Mouse (Mus musculus): ENCODE measurements around the gene Crkl. TPM values are rescaled to one million over a fixed set of nuclear protein-coding genes. Genes with fewer than 3 reads are reported as not detected.
"Not testable (repeated sequence)": the region's sequence is repeated elsewhere in the genome, so short reads cannot be mapped to it uniquely, and the experiment has no call there.

The Crkl gene
- polyA plus RNA-seq, 1 experiment from 2014 or later: 52.2 TPM

DNA sequence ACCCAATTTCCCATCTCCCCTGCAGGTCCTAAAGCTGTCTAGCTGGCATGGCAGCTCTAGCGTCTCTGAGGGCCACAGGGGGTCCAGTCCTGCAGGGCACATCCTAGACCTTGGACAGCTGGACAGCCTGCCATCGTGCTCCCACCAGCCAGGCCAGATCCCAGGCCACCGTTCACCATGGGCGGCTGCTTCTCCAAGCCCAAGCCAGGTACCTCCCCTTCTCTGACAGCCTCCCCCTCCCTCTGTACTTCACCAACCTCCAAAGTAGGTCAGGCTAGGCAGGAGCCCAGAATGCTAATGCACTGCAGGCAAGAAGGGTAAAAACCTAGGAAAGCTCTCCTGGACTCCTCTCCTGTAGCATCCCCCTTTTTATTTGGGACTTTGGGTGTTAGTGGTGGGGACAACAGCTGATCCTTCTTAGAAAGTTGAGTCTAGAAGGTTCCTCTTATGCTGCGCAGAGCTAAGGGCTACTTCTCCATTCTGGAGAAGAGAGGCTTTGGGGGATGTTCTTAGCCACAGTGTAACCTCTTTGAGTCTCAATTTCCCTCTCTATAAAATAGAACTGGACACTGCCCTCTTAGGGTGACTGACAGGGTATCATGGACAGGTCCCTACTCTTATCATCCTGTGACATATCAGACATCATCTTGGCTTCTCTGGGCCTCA lies 40.2 kb downstream of the Crkl start:
- Histone ChIP-seq H3K4me3 (ENCODE audit: low read length) (no peak overlapping the region), H3K9me3 (replicated peaks; ENCODE audit: control insufficient read depth, low read length) (no peaks in the 10 kb centered on the region), H3K9ac (ENCODE audit: low read length) (no peak overlapping the region), H3K4me2 (ENCODE audit: low read depth, low read length) (no peak overlapping the region), H3K27ac (ENCODE audit: low read length) (no peak overlapping the region), H3K27me3 (ENCODE audit: control insufficient read depth, insufficient read depth, low read length) (peaks cover 8% of the 10 kb centered on the region; the same call in 1 of the 2 replicates), H3K36me3 (ENCODE audit: control insufficient read depth, insufficient read depth) (no peaks in the 10 kb centered on the region), H3K4me1 (ENCODE audit: control insufficient read depth, insufficient read depth, low read length) (peaks cover 16% of the 10 kb centered on the region)
- ATAC-seq (replicated peaks; ENCODE audit: extremely low read depth, insufficient read depth, low FRiP score): no peak
- 67% methylated on average over 5 of the region's 5 CpGs for WGBS

DNA sequence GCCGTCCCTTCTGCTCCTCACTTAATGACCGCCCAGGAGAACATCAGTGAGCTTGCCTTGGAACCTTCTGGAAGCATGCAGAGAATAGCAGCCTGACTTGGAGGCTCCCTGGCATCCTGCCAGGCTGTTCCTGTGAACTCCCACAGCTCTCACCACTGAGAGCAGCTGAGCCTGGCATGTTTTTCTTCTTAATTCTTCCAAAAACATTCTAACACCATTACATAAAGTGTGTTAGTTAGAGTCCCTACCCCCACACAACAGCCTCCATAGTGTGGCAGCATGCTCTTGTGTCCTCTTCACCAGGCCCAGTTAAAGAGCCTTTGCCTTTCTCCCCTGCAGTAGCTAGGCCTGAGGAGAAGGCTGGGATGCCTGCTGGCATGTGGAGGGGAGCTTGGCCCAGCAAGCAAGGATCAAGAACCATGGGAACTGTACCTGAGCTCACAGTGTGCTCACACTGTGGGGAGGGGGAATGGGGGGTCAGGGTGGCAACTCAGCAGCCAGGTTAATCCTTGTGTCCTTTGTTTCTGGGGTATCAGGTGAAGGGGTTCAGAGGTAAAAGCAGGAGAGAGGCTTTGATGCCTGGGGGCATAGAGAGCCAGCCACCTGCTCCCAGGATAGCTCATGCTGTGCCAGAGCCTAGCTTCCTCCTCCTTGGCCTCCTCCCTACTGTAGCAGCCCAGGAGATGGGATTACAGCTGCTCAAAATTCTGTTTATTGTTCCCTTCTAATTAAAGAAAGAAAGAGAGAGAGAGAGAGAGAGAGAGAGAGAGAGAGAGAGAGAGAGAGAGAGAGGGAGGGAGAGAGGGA lies 44.9 kb downstream of the Crkl start:
- no peak overlapping the region for H3K4me3 ChIP-seq (ENCODE audit: low read length)
- peak overlapping the region; percentile 33; the same call in 1 of the 2 replicates for H3K9ac ChIP-seq (ENCODE audit: low read length)
- no peak overlapping the region; the same call in 1 of the 2 replicates for H3K27ac ChIP-seq (ENCODE audit: low read length)
- no peaks in the 10 kb centered on the region for H3K9me3 ChIP-seq (replicated peaks; ENCODE audit: control insufficient read depth, low read length)
- 37% methylated on average over 2 of the region's 2 CpGs for WGBS
- H3K4me2 ChIP-seq (ENCODE audit: low read depth, low read length): no peak overlapping the region
- no peak for ATAC-seq (replicated peaks; ENCODE audit: extremely low read depth, insufficient read depth, low FRiP score)
- no peaks in the 10 kb centered on the region for H3K27me3 ChIP-seq (ENCODE audit: control insufficient read depth, insufficient read depth, low read length)
- H3K36me3 ChIP-seq (ENCODE audit: control insufficient read depth, insufficient read depth): no peaks in the 10 kb centered on the region
- H3K4me1 ChIP-seq (ENCODE audit: control insufficient read depth, insufficient read depth, low read length): peaks cover 7% of the 10 kb centered on the region; the same call in 1 of the 2 replicates

DNA sequence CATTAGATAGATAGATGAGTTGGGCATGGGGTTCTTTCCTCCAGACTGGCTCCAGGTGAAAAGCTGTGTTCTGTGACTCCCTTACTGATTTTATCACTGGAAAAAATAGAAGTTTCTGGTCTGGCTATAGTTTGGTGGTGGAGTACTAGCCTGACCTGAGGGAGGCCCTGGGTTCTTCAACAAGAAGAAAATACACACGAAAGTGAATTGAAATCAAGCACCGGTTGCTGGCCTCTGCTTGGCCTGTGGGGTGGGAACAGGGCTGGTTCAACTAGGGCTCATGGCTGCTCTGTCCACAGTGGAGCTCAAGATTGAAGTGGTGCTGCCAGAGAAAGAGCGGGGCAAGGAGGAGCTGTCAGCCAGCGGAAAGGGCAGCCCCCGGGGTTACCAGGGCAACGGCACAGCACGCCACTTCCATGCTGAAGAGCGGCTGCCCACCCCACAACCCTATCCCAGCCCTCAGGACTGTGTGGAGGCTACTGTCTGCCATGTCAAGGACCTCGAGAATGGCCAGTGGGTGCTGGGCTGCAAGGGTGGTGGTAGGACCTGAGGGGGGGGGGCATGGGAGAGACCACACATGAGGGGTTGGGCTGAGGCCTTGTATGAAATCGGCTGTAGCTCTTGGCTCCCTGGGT lies 47.6 kb downstream of the Crkl start:
- no peak for ATAC-seq (replicated peaks; ENCODE audit: extremely low read depth, insufficient read depth, low FRiP score)
- no peaks in the 10 kb centered on the region for H3K27me3 ChIP-seq (ENCODE audit: control insufficient read depth, insufficient read depth, low read length)

DNA sequence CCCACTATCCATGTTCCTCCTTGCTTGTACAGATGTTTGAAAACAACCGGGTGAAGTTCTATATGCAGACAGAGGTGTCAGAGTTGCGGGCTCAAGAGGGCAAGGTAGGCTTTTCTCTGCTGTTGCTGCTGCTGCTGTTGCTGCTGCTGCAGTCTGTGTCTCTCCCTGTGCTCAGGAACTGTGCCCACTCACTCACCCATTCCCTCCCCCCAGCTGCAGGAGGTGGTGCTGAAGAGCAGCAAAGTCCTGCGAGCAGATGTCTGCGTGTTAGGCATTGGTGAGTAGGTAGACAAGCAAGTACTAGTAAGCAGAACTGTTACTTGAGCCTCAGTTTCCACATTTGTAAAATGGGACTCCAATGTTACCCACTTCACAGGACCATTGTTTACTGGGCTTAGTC lies 50.9 kb downstream of the Crkl start:
- H3K4me1 ChIP-seq (ENCODE audit: control insufficient read depth, insufficient read depth, low read length): no peaks in the 10 kb centered on the region
- 54% methylated on average over 4 of the region's 4 CpGs for WGBS
- H3K4me2 ChIP-seq (ENCODE audit: low read depth, low read length): no peak overlapping the region
- H3K27ac ChIP-seq (ENCODE audit: low read length): no peak overlapping the region
- ATAC-seq (replicated peaks; ENCODE audit: extremely low read depth, insufficient read depth, low FRiP score): no peak
- no peaks in the 10 kb centered on the region for H3K9me3 ChIP-seq (replicated peaks; ENCODE audit: control insufficient read depth, low read length)
- H3K27me3 ChIP-seq (ENCODE audit: control insufficient read depth, insufficient read depth, low read length): 0 out of 2 replicates have a peak, but pooled peaks cover 3% of the 10 kb centered on the region
- H3K9ac ChIP-seq (ENCODE audit: low read length): no peak overlapping the region
- H3K4me3 ChIP-seq (ENCODE audit: low read length): no peak overlapping the region
- no peaks in the 10 kb centered on the region for H3K36me3 ChIP-seq (ENCODE audit: control insufficient read depth, insufficient read depth)

More for the DNA sequence above, 47.6 kb downstream of the Crkl start:
- Histone ChIP-seq H3K9ac (ENCODE audit: low read length) (no peak overlapping the region), H3K27ac (ENCODE audit: low read length) (no peak overlapping the region), H3K36me3 (ENCODE audit: control insufficient read depth, insufficient read depth) (no peaks in the 10 kb centered on the region), H3K4me2 (ENCODE audit: low read depth, low read length) (no peak overlapping the region), H3K4me3 (ENCODE audit: low read length) (no peak overlapping the region), H3K4me1 (ENCODE audit: control insufficient read depth, insufficient read depth, low read length) (peaks cover 7% of the 10 kb centered on the region; the same call in 1 of the 2 replicates), H3K9me3 (replicated peaks; ENCODE audit: control insufficient read depth, low read length) (no peaks in the 10 kb centered on the region)
- WGBS: 29% methylated on average over 10 of the region's 10 CpGs

DNA sequence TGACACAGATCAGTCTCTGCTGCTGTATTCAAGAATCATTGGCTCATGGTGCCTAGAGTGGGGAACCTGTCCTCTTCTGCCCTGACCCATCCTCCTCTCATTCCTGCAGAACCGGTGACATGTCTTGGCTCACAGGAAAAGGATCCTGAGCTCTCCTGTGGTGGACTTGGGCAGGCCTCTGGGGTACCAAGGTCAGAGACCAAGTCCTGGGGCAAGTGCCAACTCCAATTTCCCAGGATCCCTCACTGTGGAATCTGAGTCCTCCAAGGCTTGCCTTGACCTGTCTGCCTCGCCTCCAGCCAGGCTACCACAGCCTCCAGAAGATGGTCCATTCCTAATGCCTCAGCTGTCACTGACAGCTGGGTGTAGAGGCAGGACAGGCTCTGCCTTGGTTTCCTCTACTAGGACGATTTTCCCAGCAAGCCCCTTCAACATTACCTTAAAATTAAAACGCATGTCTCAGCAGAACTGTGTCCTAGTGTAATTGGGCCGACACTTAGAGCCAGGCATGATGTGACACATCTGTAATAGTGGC lies 55.3 kb downstream of the Crkl start:
- no peak for ATAC-seq (replicated peaks; ENCODE audit: extremely low read depth, insufficient read depth, low FRiP score)
- 76% methylated on average over 5 of the region's 5 CpGs for WGBS
- 0 out of 2 replicates have a peak, but pooled peaks cover 3% of the 10 kb centered on the region for H3K27me3 ChIP-seq (ENCODE audit: control insufficient read depth, insufficient read depth, low read length)
- no peaks in the 10 kb centered on the region for H3K9me3 ChIP-seq (replicated peaks; ENCODE audit: control insufficient read depth, low read length)
- no peak overlapping the region for H3K9ac ChIP-seq (ENCODE audit: low read length)
- no peak overlapping the region for H3K27ac ChIP-seq (ENCODE audit: low read length)
- no peak overlapping the region for H3K4me3 ChIP-seq (ENCODE audit: low read length)
- H3K4me1 ChIP-seq (ENCODE audit: control insufficient read depth, insufficient read depth, low read length): peaks cover 12% of the 10 kb centered on the region
- H3K4me2 ChIP-seq (ENCODE audit: low read depth, low read length): no peak overlapping the region
- peaks cover 2% of the 10 kb centered on the region; the same call in 1 of the 2 replicates for H3K36me3 ChIP-seq (ENCODE audit: control insufficient read depth, insufficient read depth)

DNA sequence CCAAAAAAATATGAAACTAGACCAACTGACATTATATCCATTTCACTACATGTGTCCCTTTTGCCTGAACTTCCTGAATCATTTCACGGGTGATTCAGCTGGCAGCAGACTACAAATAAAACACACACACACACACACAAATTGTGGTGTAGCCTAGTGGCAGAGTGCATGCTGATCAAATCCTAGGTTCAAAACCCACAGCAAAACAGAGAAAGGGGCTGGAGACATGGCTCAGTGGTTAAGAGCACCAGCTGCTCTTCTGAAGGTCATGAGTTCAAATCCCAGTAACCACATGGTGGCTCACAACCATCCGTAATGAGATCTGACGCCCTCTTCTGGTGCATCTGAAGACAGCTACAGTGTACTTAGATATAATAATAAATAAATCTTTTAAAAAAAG lies 56.2 kb downstream of the Crkl start:
- WGBS: 25% methylated on average over 3 of the region's 3 CpGs
- Histone ChIP-seq H3K9ac (ENCODE audit: low read length) (peak overlapping the region; percentile 92), H3K27ac (ENCODE audit: low read length) (peak overlapping the region; percentile 97), H3K4me3 (ENCODE audit: low read length) (peak overlapping the region; percentile 86), H3K4me1 (ENCODE audit: control insufficient read depth, insufficient read depth, low read length) (peaks cover 12% of the 10 kb centered on the region), H3K4me2 (ENCODE audit: low read depth, low read length) (peak overlapping the region; percentile 85)
- not testable (repeated sequence) for H3K27me3 ChIP-seq (ENCODE audit: control insufficient read depth, insufficient read depth, low read length); H3K9me3 ChIP-seq (replicated peaks; ENCODE audit: control insufficient read depth, low read length); H3K36me3 ChIP-seq (ENCODE audit: control insufficient read depth, insufficient read depth); ATAC-seq (replicated peaks; ENCODE audit: extremely low read depth, insufficient read depth, low FRiP score)

DNA sequence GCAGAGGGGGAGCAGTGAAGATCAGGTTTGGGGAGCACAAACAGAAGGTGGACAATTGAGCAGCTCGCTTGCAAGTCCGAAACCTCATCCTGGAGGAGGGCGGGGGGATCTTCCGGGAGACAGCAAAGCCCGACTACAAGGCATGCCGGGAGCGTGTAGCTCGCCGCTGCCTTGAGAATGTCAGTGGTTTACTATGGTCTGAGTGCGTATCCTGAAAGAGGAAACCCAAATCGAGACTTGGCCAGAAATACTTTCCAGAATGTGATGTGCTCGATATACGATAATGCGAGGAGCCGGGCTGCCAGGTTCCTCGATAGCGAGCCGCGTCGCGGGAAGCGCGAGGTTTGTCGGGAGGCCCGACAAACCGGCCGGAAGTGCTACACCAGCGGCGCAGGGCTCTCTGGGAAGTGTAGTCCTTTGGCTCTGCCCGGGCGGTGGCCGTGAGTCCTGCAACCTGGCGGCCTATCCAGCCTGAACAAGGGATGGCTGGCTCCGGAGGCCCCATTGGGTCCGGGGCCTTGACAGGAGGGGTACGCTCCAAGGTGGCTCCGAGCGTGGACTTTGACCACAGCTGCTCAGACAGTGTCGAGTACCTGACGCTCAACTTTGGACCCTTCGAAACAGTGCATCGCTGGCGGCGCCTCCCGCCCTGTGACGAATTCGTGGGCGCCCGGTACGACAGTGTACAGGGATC lies 56.9 kb downstream of the Crkl start, which contains the start of gene Lztr1:
Lztr1 (plus strand) TSS at position 143 of the 694 bp plus-strand sequence.
- Histone ChIP-seq H3K9ac (ENCODE audit: low read length) (peak within 1 kb of the TSS; percentile 92), H3K4me1 (ENCODE audit: control insufficient read depth, insufficient read depth, low read length) (peaks cover 12% of the 10 kb centered on the region), H3K27ac (ENCODE audit: low read length) (peak within 1 kb of the TSS; percentile 97), H3K4me2 (ENCODE audit: low read depth, low read length) (peak within 1 kb of the TSS; percentile 85), H3K9me3 (replicated peaks; ENCODE audit: control insufficient read depth, low read length) (no peaks in the 10 kb centered on the region), H3K4me3 (ENCODE audit: low read length) (peak within 1 kb of the TSS; percentile 86), H3K27me3 (ENCODE audit: control insufficient read depth, insufficient read depth, low read length) (0 out of 2 replicates have a peak, but pooled peaks cover 3% of the 10 kb centered on the region), H3K36me3 (ENCODE audit: control insufficient read depth, insufficient read depth) (peaks cover 13% of the 10 kb centered on the region)
- 0% methylated on average over 50 of the region's 50 CpGs for WGBS
- peak; percentile 95 for ATAC-seq (replicated peaks; ENCODE audit: extremely low read depth, insufficient read depth, low FRiP score)

DNA sequence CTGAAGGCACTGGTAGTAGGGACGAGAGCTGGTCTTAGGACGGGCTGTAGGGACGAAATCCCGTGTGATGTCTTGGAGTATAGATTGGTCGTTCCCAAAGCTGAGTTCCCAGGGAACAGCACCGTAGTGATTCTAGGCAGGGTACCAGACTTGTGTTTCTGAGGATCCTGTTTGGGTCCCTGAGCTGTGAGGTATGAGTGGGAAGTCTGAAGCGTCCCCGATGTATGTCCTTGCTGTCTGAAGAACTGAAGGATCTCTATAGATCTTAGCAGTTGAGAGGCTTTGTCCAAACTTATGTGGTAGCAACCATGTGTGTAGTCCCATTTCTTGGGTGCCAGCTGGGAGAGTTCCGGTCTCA lies 57.4 kb downstream of the Crkl start:
- WGBS: 8% methylated on average over 9 of the region's 9 CpGs
- H3K9ac ChIP-seq (ENCODE audit: low read length): peak overlapping the region; percentile 92
- ATAC-seq (replicated peaks; ENCODE audit: extremely low read depth, insufficient read depth, low FRiP score): no peak

More for the DNA sequence above, 57.4 kb downstream of the Crkl start:
- Histone ChIP-seq H3K27me3 (ENCODE audit: control insufficient read depth, insufficient read depth, low read length) (0 out of 2 replicates have a peak, but pooled peaks cover 3% of the 10 kb centered on the region), H3K9me3 (replicated peaks; ENCODE audit: control insufficient read depth, low read length) (no peaks in the 10 kb centered on the region), H3K36me3 (ENCODE audit: control insufficient read depth, insufficient read depth) (peaks cover 16% of the 10 kb centered on the region), H3K4me3 (ENCODE audit: low read length) (peak overlapping the region; percentile 86), H3K27ac (ENCODE audit: low read length) (peak overlapping the region; percentile 97), H3K4me2 (ENCODE audit: low read depth, low read length) (peak overlapping the region; percentile 85), H3K4me1 (ENCODE audit: control insufficient read depth, insufficient read depth, low read length) (peaks cover 12% of the 10 kb centered on the region)

Data from heart, embryonic 16.5 days (tissue).